Mouse (Mus musculus) frontal cortex, postnatal 14 days (tissue): ENCODE measurements around the gene Spdl1.
"Not testable (repeated sequence)": the region's sequence is repeated elsewhere in the genome, so short reads cannot be mapped to it uniquely, and the experiment has no call there.

ENCODE experiments used
- DNase-seq, 2 experiments: peaks; one replicate each; pipeline ENCODE4 v3.0.0; 2022; ENCODE audit warnings: low spot score in 2 of 2

Gene Spdl1

DNA sequence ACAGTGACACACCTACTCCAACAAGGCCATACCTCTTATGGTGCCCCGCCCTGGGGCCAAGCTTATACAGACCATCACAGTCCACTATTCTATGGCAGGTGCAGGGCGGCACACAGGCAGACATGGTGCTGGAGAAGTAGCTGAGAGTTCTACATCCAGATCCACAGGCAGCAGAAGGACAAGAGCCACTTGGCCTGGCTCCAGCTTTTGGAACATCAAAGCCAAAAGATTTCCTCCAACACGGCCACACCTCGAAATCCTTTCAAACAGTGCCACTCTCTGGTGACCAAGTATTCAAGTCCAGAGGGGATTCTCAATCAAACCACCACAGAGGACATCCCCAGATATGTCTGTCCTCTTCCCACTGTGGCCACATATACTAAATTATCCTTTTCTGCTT, 28.4 kb downstream of the Spdl1 start:
- not testable (repeated sequence) for DNase-seq

GRCm38 (mm10) chr11:34798066-34798465, 35.4 kb downstream of the Spdl1 start:
- not testable (repeated sequence) for DNase-seq

- DNase-seq = no peak
These were observed 37.3 kb downstream of the Spdl1 start for GRCm38 (mm10) chr11:34796097-34796496.

DNA sequence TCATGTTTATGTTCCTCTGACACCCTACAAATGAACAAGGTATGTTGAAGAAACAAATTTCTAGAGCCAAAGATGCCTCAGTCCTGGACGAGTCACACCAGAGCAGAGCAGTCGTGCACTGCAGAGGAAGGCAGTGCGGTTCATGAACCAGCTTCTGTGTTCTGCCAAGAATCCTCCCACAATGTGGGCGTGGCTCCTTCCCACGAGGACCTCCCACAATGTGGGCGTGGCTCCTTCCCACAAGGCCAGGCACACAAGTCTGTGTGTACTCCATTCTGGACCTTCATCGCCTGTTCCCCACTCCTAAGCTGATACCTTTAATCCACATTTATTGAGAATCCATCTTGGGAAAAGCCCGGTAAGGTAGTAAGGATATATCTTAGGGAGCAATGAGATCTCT, 41.6 kb downstream of the Spdl1 start:
- DNase-seq = no peak

GRCm38 (mm10) chr11:34784864-34785263, 48.6 kb downstream of the Spdl1 start:
- DNase-seq = no peak

- DNase-seq = no peak
These were observed 49.8 kb downstream of the Spdl1 start, which contains the start of gene Dock2 for GRCm38 (mm10) chr11:34783587-34784043. TSS of gene Dock2 (minus strand) at chr11:34783892.

GRCm38 (mm10) chr11:34782516-34783430, 50.7 kb downstream of the Spdl1 start:
- no peak for DNase-seq

DNA sequence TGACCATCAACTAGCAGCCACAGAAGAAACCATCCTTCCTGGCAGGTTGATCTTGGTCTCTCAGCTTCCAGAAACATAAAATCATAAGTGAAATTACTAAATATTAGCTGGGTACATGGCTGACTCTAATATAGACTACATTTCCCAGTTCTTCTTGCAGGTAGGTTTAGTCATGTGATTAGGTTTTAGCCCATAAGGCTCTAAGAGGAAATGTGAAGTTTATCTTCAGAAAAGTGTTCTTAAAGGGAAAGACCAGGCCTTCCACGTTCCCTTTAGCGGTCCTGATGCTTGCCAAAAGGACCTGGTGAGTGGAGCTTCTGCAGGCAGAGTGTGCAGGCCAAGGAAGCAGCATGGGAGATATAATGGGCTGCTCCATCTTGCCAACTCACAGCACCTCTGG, 52.7 kb downstream of the Spdl1 start:
- no peak for DNase-seq

DNA sequence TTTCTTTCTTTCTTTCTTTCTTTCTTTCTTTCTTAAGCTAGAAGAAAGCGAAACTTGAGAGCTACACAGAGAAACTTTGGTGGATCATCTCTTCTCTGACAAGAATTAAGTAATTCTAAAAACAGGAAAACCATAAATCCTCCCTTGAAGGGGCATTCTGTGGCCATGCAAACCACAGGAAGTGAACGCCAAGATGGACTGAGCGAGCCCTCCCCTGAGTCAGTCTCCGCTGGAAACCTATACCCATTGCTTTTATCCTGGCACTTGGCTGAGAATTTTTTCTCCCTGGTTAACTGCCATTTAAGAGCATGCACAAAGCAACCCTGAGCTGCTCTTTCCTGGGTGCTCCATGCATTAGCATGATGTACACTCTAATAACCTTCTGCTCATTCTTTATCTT, 53.5 kb downstream of the Spdl1 start:
- DNase-seq = no peak

- no peak for DNase-seq
These were observed 55.1 kb downstream of the Spdl1 start for GRCm38 (mm10) chr11:34778351-34778750.

DNA sequence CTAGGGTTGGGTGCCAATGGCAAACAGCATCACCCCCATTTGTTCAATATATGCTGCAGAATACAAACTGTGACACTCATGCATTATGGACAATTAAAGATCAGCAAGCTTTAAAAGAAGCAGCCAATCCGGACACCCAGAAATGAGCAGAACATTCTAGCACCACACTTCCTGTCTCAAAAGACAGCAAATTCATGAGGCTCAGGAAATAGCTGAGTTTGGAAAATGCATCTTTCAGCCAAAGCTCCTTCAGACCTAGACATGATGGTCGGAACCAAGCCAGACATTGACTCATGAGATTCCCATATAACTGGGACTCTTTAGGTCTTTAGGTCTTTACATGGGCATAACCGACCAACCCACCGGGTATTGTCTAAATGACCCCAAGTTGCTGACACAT, 55.9 kb downstream of the Spdl1 start:
- DNase-seq = no peak

DNA sequence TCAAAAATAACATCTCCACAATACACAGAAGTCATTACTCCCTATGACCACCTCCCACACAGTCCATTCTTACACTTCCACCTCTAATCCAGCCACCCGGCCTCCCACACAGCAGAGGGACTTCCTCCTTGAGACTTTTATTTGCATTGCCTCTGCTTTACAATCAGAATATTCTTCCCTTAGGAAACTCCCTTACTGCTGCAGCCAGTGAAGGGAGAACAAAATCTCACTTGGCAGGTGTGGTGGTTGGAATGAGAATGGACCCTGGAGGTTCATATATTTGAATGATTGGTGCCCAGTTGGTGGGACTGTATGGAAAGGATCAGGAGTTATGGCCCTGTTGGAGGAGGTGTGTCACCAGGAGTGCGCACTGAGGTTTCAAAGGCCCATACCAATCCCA, 57.4 kb downstream of the Spdl1 start:
- no peak for DNase-seq

DNA sequence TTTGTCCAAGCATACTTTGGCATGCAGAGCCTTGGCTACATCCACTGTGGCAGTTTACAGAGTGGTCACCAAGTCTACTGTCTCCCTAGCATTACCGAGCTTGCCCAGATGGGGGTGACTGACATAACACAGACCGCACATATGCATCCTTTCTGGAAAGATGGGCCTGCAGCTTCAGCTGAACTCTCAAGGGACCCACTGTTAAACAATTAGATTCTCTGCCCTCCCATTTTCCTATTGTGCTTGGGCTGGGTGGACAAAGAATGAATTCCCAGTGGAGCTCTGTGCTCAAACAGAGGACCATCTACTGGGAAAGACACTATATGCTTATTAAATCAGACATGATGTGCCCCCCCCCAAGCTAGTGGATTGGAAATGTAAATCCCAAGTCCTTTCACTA, 58.8 kb downstream of the Spdl1 start:
- no peak for DNase-seq

DNA sequence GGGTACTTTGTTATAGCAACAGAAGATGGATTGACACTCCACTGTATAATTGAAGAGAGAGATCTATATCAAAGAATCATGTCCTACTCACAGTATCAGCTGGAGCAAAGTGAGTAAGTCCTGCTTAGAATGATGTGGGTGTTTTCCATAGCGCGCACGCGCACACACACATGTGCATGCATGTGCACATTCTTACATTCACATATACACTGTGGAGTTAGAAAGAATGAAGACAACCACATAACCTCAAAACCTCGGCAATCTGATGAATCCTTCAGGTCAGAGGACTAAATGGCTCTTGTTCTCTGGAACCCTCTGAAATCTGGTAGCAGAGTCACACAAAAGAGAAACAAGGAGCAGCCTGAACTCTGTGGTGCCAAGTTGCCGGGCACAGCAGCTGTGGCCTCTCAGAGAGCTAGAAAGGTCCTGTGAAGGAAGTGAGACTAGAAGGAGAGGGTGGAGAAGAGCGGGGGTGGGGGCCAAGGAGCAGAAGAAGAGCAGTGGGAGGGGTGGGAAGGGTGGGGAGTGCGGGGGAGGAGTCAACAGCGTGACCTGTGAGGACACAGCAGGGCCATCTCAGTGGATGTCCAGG, 60.0 kb downstream of the Spdl1 start:
- no peak for DNase-seq

DNA sequence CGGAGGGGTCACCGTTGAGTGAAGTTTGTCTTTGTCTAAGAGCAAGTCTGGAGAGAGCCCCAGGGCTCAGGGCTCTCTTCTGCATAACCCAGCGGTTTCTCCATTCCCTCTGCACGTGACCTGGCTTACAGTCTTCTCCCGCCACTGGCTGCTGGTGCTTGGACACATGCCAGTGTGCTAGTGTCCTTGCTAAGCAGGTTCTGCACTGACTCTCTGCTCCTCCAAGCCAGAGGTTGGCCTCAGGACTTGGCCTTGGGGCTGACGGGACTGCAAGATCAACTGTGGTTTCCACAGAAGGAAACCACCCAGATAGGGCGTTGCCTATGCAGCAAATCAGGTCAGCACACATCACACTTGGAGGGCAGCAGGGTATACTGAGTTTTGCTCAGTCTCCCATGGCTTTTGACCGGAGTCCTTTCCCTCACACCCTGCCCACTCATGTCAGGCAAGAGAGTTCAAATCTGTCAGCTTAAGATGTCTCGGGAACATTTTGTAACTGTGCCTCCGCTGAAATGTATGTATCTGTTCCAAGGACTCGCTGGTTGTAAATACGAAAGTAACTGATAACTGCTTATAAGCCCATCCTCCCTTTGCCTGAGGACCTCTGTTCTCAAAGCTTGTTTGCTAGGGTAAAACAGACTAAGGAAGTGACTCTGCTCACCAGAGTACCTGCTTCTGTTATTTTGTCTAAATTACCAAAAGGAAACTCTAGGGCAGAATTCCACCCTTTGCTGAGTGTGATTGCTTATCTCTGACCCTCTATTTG, 62.0 kb downstream of the Spdl1 start:
- DNase-seq = no peak

GRCm38 (mm10) chr11:34770666-34771065, 62.8 kb downstream of the Spdl1 start:
- no peak for DNase-seq

- no peak for DNase-seq
These were observed 63.5 kb downstream of the Spdl1 start for GRCm38 (mm10) chr11:34769946-34770345.

- no peak for DNase-seq
These were observed 64.0 kb downstream of the Spdl1 start for GRCm38 (mm10) chr11:34769396-34769795.

DNA sequence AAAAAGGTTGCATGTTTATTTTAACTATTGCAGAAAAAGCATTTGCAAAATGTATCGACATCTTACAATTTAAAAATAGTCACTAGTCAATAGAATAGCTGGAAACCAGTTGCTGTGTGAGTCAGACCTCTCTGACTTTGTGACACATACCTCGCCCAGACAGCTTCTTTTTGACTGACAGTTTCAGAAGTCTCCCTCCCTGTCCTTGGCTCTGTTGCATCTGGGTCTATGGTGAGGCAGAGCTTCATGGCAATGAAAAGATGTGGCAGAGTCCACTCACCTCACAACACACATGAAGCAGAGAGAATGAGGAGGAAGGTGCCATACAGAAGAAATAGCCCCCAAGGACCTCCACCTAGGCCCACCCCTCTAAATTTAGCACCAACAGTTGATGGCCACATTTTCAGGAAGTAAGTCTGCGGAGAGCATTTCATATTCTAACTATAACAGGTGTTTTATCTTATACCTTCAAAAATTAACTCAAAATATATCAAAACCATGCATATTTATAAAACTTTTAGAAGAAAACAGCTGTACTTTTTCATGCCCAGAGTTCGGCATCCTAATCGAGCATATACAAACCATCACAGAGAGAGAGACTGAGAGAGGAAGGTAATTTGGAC, 69.6 kb downstream of the Spdl1 start:
- no peak for DNase-seq

- no peak for DNase-seq
These were observed 70.8 kb downstream of the Spdl1 start for GRCm38 (mm10) chr11:34762570-34763127.

- DNase-seq = no peak
These were observed 71.3 kb downstream of the Spdl1 start for GRCm38 (mm10) chr11:34762125-34762524.

GRCm38 (mm10) chr11:34759582-34759981, 73.9 kb downstream of the Spdl1 start:
- no peak for DNase-seq
